Mouse (Mus musculus) limb, embryonic 14.5 days (tissue): ENCODE results near the gene Mfsd10. TPM values are rescaled to one million over a fixed set of nuclear protein-coding genes. Genes with fewer than 3 reads are reported as not detected.

ENCODE experiments used
- ATAC-seq: fragments of 200-750 bp; cut with Nextera tagmentation; 2 replicates; pipeline ENCODE4 v1.8.0; 2017; ENCODE audit warnings: low read depth, moderate number of reproducible peaks, moderate TSS enrichment; ENCODE audit not compliant: low FRiP score
- DNase-seq: peaks from one replicate; pipeline ENCODE4 v3.0.0-alpha.2; 2015; ENCODE audit warnings: low spot score
- H3K27ac ChIP-seq: fragments of 300-500 bp; sonication (generic); replicated peaks from 2 replicates; pipeline ENCODE4 v1.5.1; 2014; ENCODE audit warnings: low read depth, mild to moderate bottlenecking, low read length, moderate library complexity, mixed read lengths
- H3K27me3 ChIP-seq: fragments of 300-500 bp; sonication (generic); 2 replicates; pipeline ENCODE4 v1.6.1; 2014; ENCODE audit warnings: low read length, mixed read lengths; ENCODE audit not compliant: control insufficient read depth, insufficient read depth
- H3K36me3 ChIP-seq: fragments of 300-500 bp; sonication (generic); 2 replicates; pipeline ENCODE4 v1.6.1; 2014; ENCODE audit warnings: mild to moderate bottlenecking, low read length, moderate library complexity, mixed read lengths; ENCODE audit not compliant: control insufficient read depth, insufficient read depth
- H3K4me1 ChIP-seq: fragments of 300-500 bp; sonication (generic); 2 replicates; pipeline ENCODE4 v1.6.1; 2014; ENCODE audit warnings: antibody characterized with exemption, low read length, mixed read lengths; ENCODE audit not compliant: control insufficient read depth, insufficient read depth
- H3K4me2 ChIP-seq: fragments of 300-500 bp; sonication (generic); replicated peaks from 2 replicates; pipeline ENCODE4 v1.6.1; 2014; ENCODE audit warnings: low read depth, mild to moderate bottlenecking, low read length, moderate library complexity; ENCODE audit not compliant: severe bottlenecking
- H3K4me3 ChIP-seq: fragments of 300-500 bp; sonication (generic); replicated peaks from 2 replicates; pipeline ENCODE4 v1.5.1; 2014; ENCODE audit warnings: low read length
- H3K9ac ChIP-seq: fragments of 300-500 bp; sonication (generic); 2 replicates; pipeline ENCODE4 v1.6.1; 2014; ENCODE audit warnings: mild to moderate bottlenecking, low read depth, low read length, moderate library complexity; ENCODE audit not compliant: severe bottlenecking
- H3K9me3 ChIP-seq: fragments of 300-500 bp; sonication (generic); 2 replicates; pipeline ENCODE4 v1.6.1; 2016; ENCODE audit warnings: low read length; ENCODE audit not compliant: control insufficient read depth
- POLR2A ChIP-seq: fragments of 200-500 bp; IDR thresholded peaks from 2 replicates; pipeline ENCODE4 v1.8.0; 2012; ENCODE audit warnings: inconsistent platforms, mild to moderate bottlenecking, moderate library complexity, borderline replicate concordance; ENCODE audit not compliant: insufficient read depth, insufficient read length; ENCODE audit errors: extremely low read depth
- WGBS: fragments of 180-500 bp; shearing (Covaris S2); extraction: QIAGEN DNeasy Blood & Tissue Kit; methylation state at CpG from one replicate; pipeline ENCODE4 v1.1.7; 2014; 5-methylcytosine and 5-hydroxymethylcytosine counted together
- polyA plus RNA-seq, 2 experiments: library from polyadenylated mRNA; depleted of rRNA in 1 of 2; stranded (reverse) in 1 of 2; unstranded in 1 of 2; fragments of >200 nt; fragmentation: Nextera tagmentation in 1 of 2; extraction: Ambion mirVana in 1 of 2; gene quantifications; 2 replicates each; pipeline versions ENCODE4 v1.2.1 to v1.2.3; 2012 to 2014

Gene Mfsd10
- polyA plus RNA-seq, 2 experiments = 117 to 244 TPM

- no peaks in the 10 kb centered on the region for H3K9me3 ChIP-seq
- no peaks in the 10 kb centered on the region for H3K27me3 ChIP-seq
- DNase-seq (no peak), ATAC-seq (no peak)
- TF ChIP-seq POLR2A = no peak
- H3K9ac ChIP-seq = no peak overlapping the region
- no peak overlapping the region for H3K27ac ChIP-seq
- peaks cover 6% of the 10 kb centered on the region; the same call in 1 of the 2 replicates for H3K4me1 ChIP-seq
- H3K36me3 ChIP-seq = peaks cover 78% of the 10 kb centered on the region
- no peak overlapping the region for H3K4me3 ChIP-seq
- 93% methylated on average over 13 of the region's 13 CpGs for WGBS
- H3K4me2 ChIP-seq = no peak overlapping the region
Measured at GRCm38 (mm10) chr5:34634746-34635400, 2.1 kb downstream of the Mfsd10 start.

- Histone ChIP-seq H3K36me3 (peaks cover 78% of the 10 kb centered on the region), H3K4me3 (no peak overlapping the region), H3K27ac (no peak overlapping the region), H3K27me3 (no peaks in the 10 kb centered on the region), H3K4me1 (peaks cover 6% of the 10 kb centered on the region; the same call in 1 of the 2 replicates), H3K4me2 (no peak overlapping the region), H3K9me3 (no peaks in the 10 kb centered on the region), H3K9ac (no peak overlapping the region)
- no peak for DNase-seq
- 56% methylated on average over 4 of the region's 4 CpGs for WGBS
- ATAC-seq = no peak
- no peak for TF ChIP-seq POLR2A
Measured at GRCm38 (mm10) chr5:34633641-34634040, 3.4 kb downstream of the Mfsd10 start.

DNA sequence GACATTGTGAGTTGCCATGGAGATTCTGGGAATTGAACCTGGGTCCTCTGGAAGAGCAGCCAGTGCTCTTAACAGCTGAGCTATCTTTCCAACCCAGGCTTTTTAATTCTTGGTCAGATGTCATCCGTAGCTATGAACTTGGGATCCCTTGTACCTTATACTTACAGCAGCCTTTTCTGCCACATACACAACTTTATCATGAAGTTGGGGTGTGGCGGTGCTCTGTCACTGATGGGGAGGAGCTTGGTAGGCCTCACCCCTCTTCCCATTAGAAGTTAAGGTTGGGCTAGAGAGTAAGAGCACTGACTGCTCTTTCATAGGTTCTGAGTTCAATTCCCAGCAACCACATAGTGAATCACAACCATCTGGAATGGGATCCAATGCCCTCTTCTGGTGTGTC, 4.0 kb downstream of the Mfsd10 start:
- H3K27ac ChIP-seq = no peak overlapping the region
- no peak for DNase-seq
- no peak overlapping the region for H3K9ac ChIP-seq
- H3K4me1 ChIP-seq = peaks cover 6% of the 10 kb centered on the region; the same call in 1 of the 2 replicates
- TF ChIP-seq POLR2A = no peak
- H3K9me3 ChIP-seq = no peaks in the 10 kb centered on the region
- peaks cover 79% of the 10 kb centered on the region for H3K36me3 ChIP-seq
- ATAC-seq = no peak
- WGBS = 97% methylated on average over 2 of the region's 2 CpGs
- no peak overlapping the region for H3K4me3 ChIP-seq
- H3K27me3 ChIP-seq = no peaks in the 10 kb centered on the region
- no peak overlapping the region for H3K4me2 ChIP-seq

DNA sequence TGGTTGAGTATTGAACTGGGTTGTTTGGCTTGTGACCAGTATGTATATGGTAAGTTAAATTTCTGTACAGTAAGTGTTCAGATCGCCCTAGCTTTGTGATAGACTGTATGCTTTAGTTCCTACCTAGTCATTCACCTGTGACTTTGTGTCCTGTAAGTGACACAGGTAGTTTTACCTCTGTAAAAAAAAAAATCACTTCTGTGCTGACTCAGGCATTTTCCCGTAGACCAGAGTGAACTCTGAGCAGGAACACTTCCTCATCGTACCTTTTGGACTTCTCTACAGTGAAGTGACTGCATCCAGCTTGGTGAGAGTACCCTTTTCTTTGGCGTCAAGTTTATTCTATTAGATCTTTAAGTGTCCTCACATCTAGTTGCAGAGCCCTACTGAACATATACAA, 27.0 kb downstream of the Mfsd10 start:
- H3K9me3 ChIP-seq = no peaks in the 10 kb centered on the region
- H3K4me1 ChIP-seq = no peaks in the 10 kb centered on the region
- H3K9ac ChIP-seq = no peak overlapping the region
- no peak for TF ChIP-seq POLR2A
- 89% methylated on average over 4 of the region's 4 CpGs for WGBS
- H3K4me2 ChIP-seq = no peak overlapping the region
- DNase-seq (no peak), ATAC-seq (no peak)
- H3K27ac ChIP-seq = no peak overlapping the region
- no peak overlapping the region for H3K4me3 ChIP-seq
- H3K36me3 ChIP-seq = peaks cover 78% of the 10 kb centered on the region
- H3K27me3 ChIP-seq = no peaks in the 10 kb centered on the region

DNA sequence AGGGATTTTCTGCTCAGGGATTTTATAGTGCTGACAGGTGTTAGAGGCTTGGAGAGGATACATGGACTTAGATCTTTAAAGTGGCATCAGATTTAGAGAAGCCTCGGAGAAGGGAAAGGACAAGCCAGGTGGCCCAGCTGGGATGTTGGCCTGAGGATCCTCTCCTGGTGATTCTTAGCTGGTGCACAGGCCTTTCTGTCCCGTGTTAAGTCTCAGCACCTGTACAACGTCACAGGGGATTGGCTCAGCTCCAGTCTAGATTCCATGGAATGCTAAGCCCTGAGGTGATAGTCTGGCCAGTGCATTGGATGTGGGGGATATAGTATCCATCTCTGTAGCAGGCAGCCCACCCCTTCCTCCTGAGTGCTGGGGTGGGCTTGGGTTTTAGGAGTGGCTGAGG, 28.8 kb downstream of the Mfsd10 start:
- ATAC-seq (no peak), DNase-seq (no peak)
- Histone ChIP-seq H3K27me3 (no peaks in the 10 kb centered on the region), H3K4me2 (no peak overlapping the region), H3K36me3 (peaks cover 66% of the 10 kb centered on the region), H3K9me3 (no peaks in the 10 kb centered on the region), H3K4me3 (no peak overlapping the region), H3K4me1 (no peaks in the 10 kb centered on the region), H3K27ac (no peak overlapping the region), H3K9ac (no peak overlapping the region)
- no peak for TF ChIP-seq POLR2A
- WGBS = 76% methylated on average over 3 of the region's 3 CpGs
